Mouse (Mus musculus) CD4-positive naive resting alpha-beta T cell, adult 76 days (primary cell): ENCODE measurements around the gene Troap. TPM values are rescaled to one million over a fixed set of nuclear protein-coding genes. Genes with fewer than 3 reads are reported as not detected.

ENCODE experiments used
- total RNA-seq: library from RNA; stranded (reverse); gene quantifications from one replicate; pipeline ENCODE4 v1.2.4, GENCODE M21; 2023

Gene Troap
- 2.3 TPM for total RNA-seq

GRCm38 (mm10) chr15:99074019-99074599 lies at the start of gene Troap:
Troap (plus strand) TSS chr15:99074575.

GRCm38 (mm10) chr15:99029619-99030584 lies 44.5 kb upstream of the Troap start, which contains the start of gene Tuba1c:
Tuba1c (plus strand) TSS chr15:99029891.

GRCm38 (mm10) chr15:99055040-99055439 lies 19.3 kb upstream of the Troap start, which contains the start of gene Prph:
Prph (plus strand) TSS chr15:99055174.

GRCm38 (mm10) chr15:99087253-99088075 lies 13.1 kb downstream of the Troap start, which contains the start of gene C1ql4:
C1ql4 (minus strand) TSS chr15:99087817.

GRCm38 (mm10) chr15:99092870-99093269 lies 18.5 kb downstream of the Troap start, which contains the start of gene Dnajc22:
Dnajc22 (plus strand) TSS chr15:99093170.

GRCm38 (mm10) chr15:99125711-99126080 lies 51.3 kb downstream of the Troap start, which contains the start of gene Spats2:
Spats2 (plus strand) TSS chr15:99125916.

Other genes starting within 250 kb of the Troap start
- 122 TPM for gene Prkag1, start 243.1 kb upstream of the Troap start, total RNA-seq
- gene Kmt2d, start 203.4 kb upstream of the Troap start, total RNA-seq, result 276 TPM
- gene Rhebl1, start 180.0 kb upstream of the Troap start, total RNA-seq, result 24.9 TPM
- gene Dhh, start 176.0 kb upstream of the Troap start, total RNA-seq, result not detected
- 388 TPM for gene Lmbr1l, start 156.3 kb upstream of the Troap start, total RNA-seq
- gene Tuba1b, start 140.0 kb upstream of the Troap start, total RNA-seq, result 217 TPM
- not detected for gene Gm49450, start 121.0 kb upstream of the Troap start, total RNA-seq
- gene Tuba1a, start 120.9 kb upstream of the Troap start, total RNA-seq, result 261 TPM
- 64.0 TPM for gene Tuba1c, start 44.7 kb upstream of the Troap start, total RNA-seq
- not detected for gene Prph, start 19.4 kb upstream of the Troap start, total RNA-seq
- not detected for gene C1ql4, start 13.2 kb downstream of the Troap start, total RNA-seq
- not detected for gene Dnajc22, start 18.6 kb downstream of the Troap start, total RNA-seq
- gene Spats2, start 51.3 kb downstream of the Troap start, total RNA-seq, result not detected
- gene Kcnh3, start 150.3 kb downstream of the Troap start, total RNA-seq, result 3.3 TPM
- 131 TPM for gene Mcrs1, start 177.4 kb downstream of the Troap start, total RNA-seq
- gene Prpf40b, start 220.5 kb downstream of the Troap start, total RNA-seq, result 16.4 TPM
- not detected for gene Fam186b, start 221.3 kb downstream of the Troap start, total RNA-seq